Comparison of ENCODE assay signal across 12 mouse cellular contexts in genomic region chr1:73200112-73200511, GRCm38 (mm10).
A peak's percentile ranks its signal among the peaks of the same experiment; 100 is the strongest.
DNase-seq lines count a peak whose midpoint lies in the region; ATAC-seq and TF ChIP-seq lines count a peak whose summit lies in the region.
"Had no signal": no experiment of that assay in that cellular context is flagged by ENCODE, and none has a peak within 500 bp of the region (broad histone marks: within the 10 kb centered on the region; RNA-seq: fewer than 3 reads in every experiment).

No protein-coding gene starts in this region.

- H3K27ac ChIP-seq in gastrocnemius, adult 2 months = peak overlapping the region; percentile 48
- peak overlapping the region; percentile 54 for H3K27ac ChIP-seq in heart, embryonic 15.5 days
- no peak overlapping the region for H3K27ac ChIP-seq in kidney, postnatal 0 days
- H3K27ac ChIP-seq in layer of hippocampus, adult 2 months = no peak overlapping the region
- H3K27ac ChIP-seq: limb, embryonic 10.5 days had no signal

- H3K4me3 ChIP-seq in gastrocnemius, adult 2 months = no peak overlapping the region
- H3K4me3 ChIP-seq in heart, embryonic 15.5 days = no peak overlapping the region
- H3K4me3 ChIP-seq in kidney, postnatal 0 days (replicated peaks; ENCODE audit: low read depth, low read length) = no peak overlapping the region
- no peak overlapping the region for H3K4me3 ChIP-seq in layer of hippocampus, adult 2 months
- H3K4me3 ChIP-seq: erythroblast, embryonic 14.5 days; limb, embryonic 10.5 days had no signal

- ATAC-seq in heart, embryonic 15.5 days (replicated peaks; ENCODE audit: insufficient number of reproducible peaks, insufficient read depth, low FRiP score, low read depth) = peak; percentile 76; the same call in 1 of the 2 replicates
- ATAC-seq in kidney, postnatal 0 days (replicated peaks; ENCODE audit: low FRiP score, low read depth) = peak; percentile 17; the same call in 1 of the 2 replicates
- ATAC-seq: intestine, embryonic 16.5 days had no signal

- H3K4me2 ChIP-seq in heart, embryonic 15.5 days = no peak overlapping the region
- H3K4me2 ChIP-seq in kidney, postnatal 0 days (ENCODE audit: low read length) = no peak overlapping the region

- no peaks in the 10 kb centered on the region for H3K36me3 ChIP-seq in heart, embryonic 15.5 days
- no peaks in the 10 kb centered on the region for H3K36me3 ChIP-seq in kidney, postnatal 0 days (ENCODE audit: insufficient read depth, low read length)
- H3K36me3 ChIP-seq: limb, embryonic 10.5 days had no signal

- intact Hi-C loops in gastrocnemius, adult 2 months (cut with DNase I) = no loop called here

- no peak for TF ChIP-seq CTCF in gastrocnemius, adult 2 months (IDR thresholded peaks at IDR 0.05)
- TF ChIP-seq CTCF in kidney, postnatal 0 days (IDR thresholded peaks at IDR 0.05; ENCODE audit: low read depth) = no peak
- TF ChIP-seq CTCF in layer of hippocampus, adult 2 months (conservative IDR thresholded peaks at IDR 0.05) = no peak

- H3K27me3 ChIP-seq in heart, embryonic 15.5 days = no peaks in the 10 kb centered on the region
- H3K27me3 ChIP-seq in kidney, postnatal 0 days (ENCODE audit: insufficient read depth, low read length) = no peaks in the 10 kb centered on the region

- H3K9me3 ChIP-seq in heart, embryonic 15.5 days (replicated peaks) = no peaks in the 10 kb centered on the region
- no peaks in the 10 kb centered on the region for H3K9me3 ChIP-seq in kidney, postnatal 0 days (replicated peaks; ENCODE audit: low read length)
- H3K9me3 ChIP-seq: limb, embryonic 10.5 days had no signal

- no peak for DNase-seq in gastrocnemius, adult 2 months
- no peak for DNase-seq in gastrocnemius, postnatal 4 days (ENCODE audit: low spot score in 2 of 2)
- peak; percentile 61 for DNase-seq in kidney, postnatal 0 days (ENCODE audit: low spot score)
- peak; percentile 60 for DNase-seq in lung, postnatal 36 days
- DNase-seq in layer of hippocampus, adult 2 months (ENCODE audit: low spot score in 2 of 2) = no peak
- no peak for DNase-seq in layer of hippocampus, postnatal 36 days
- DNase-seq in thymus, adult 18-20 months = no peak
- DNase-seq: B cell, adult 2 months had no signal

- no peak overlapping the region for H3K9ac ChIP-seq in heart, embryonic 15.5 days
- H3K9ac ChIP-seq in kidney, postnatal 0 days (ENCODE audit: low read depth, low read length) = no peak overlapping the region

- H3K4me1 ChIP-seq in heart, embryonic 15.5 days (replicated peaks) = 0 out of 2 replicates have a peak, but pooled peaks cover 2% of the 10 kb centered on the region
- no peaks in the 10 kb centered on the region for H3K4me1 ChIP-seq in kidney, postnatal 0 days (replicated peaks; ENCODE audit: insufficient read depth, low read length)

- 28% methylated on average over 2 of the region's 2 CpGs for WGBS in heart, embryonic 15.5 days
- WGBS in kidney, postnatal 0 days = 32% methylated on average over 2 of the region's 2 CpGs

Comparison
In these comparisons a context has a peak if more than half of its experiments do, and no peak if none do; other contexts are left out.
1. DNase-seq: peak in kidney, postnatal 0 days (single experiment) and lung, postnatal 36 days (single experiment); none in gastrocnemius, adult 2 months (single experiment), gastrocnemius, postnatal 4 days (0 of 2), layer of hippocampus, adult 2 months (0 of 2), layer of hippocampus, postnatal 36 days (0 of 2) and thymus, adult 18-20 months (0 of 2).
2. H3K27ac ChIP-seq: peak in gastrocnemius, adult 2 months (single experiment) and heart, embryonic 15.5 days (single experiment); none in kidney, postnatal 0 days (single experiment) and layer of hippocampus, adult 2 months (single experiment).